Mouse (Mus musculus) olfactory bulb, adult 2 months (tissue): ENCODE results near the gene Tfpi. TPM values are rescaled to one million over a fixed set of nuclear protein-coding genes. Genes with fewer than 3 reads are reported as not detected.

Experiments used
- H3K27ac ChIP-seq: fragments of 200-500 bp; 2 replicates; pipeline ENCODE4 v1.5.1; 2012; ENCODE audit warnings: low read depth, low read length; ENCODE audit not compliant: insufficient read depth
- H3K4me1 ChIP-seq: fragments of 200-500 bp; 2 replicates; pipeline ENCODE4 v1.6.1; 2012; ENCODE audit warnings: low read length; ENCODE audit not compliant: control insufficient read depth, insufficient read depth
- H3K4me3 ChIP-seq: fragments of 200-500 bp; 2 replicates; pipeline ENCODE4 v1.5.1; 2012; ENCODE audit warnings: mild to moderate bottlenecking, low read depth, low read length, moderate library complexity; ENCODE audit not compliant: insufficient read depth
- CTCF ChIP-seq: fragments of 200-500 bp; IDR thresholded peaks from 2 replicates; pipeline ENCODE4 v1.5.1; 2012; ENCODE audit warnings: low read depth, mild to moderate bottlenecking, low read length, moderate library complexity; ENCODE audit not compliant: insufficient read depth
- POLR2A ChIP-seq: fragments of 200-500 bp; IDR thresholded peaks from 2 replicates; pipeline ENCODE4 v1.6.1; 2012; ENCODE audit warnings: mild to moderate bottlenecking, low read depth, low read length, moderate library complexity; ENCODE audit not compliant: insufficient read depth
- WGBS: fragments of 180-500 bp; shearing (Covaris S2); methylation state at CpG from one replicate; pipeline ENCODE4 v1.1.7; 2018; 5-methylcytosine and 5-hydroxymethylcytosine counted together
- polyA plus RNA-seq: library from polyadenylated mRNA; stranded (reverse); fragments of >200 nt; gene quantifications from 2 replicates; pipeline ENCODE4 v1.2.4, GENCODE M21; 2012; ENCODE audit warnings: low replicate concordance; ENCODE audit not compliant: missing spikeins, insufficient read depth, insufficient read length

The Tfpi gene
- polyA plus RNA-seq, 1 experiment, result not detected

DNA sequence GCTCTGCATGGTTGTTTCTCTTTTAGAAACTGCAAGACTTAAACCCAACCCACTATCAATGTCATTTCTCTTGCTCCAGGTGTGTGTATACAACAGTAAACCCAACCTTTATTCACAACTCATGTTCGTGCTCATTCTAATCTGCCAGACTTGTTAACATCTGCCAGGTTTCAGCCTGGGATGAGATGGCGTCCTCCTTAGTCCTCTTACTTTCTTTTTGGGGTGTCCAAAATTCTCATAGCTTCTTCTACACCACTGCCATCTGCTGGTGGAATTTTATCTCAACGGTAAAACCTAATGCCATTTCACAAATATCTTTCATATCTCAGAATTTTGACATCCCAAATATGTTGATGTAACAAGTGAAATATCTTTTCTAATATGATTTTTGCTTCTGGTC, 2.5 kb upstream of the Tfpi start:
- Histone ChIP-seq H3K4me3 (no peak overlapping the region), H3K27ac (no peak overlapping the region), H3K4me1 (no peaks in the 10 kb centered on the region)
- TF ChIP-seq POLR2A, result no peak
- TF ChIP-seq CTCF, result no peak
- WGBS, result 21% methylated on average over 3 of the region's 3 CpGs

DNA sequence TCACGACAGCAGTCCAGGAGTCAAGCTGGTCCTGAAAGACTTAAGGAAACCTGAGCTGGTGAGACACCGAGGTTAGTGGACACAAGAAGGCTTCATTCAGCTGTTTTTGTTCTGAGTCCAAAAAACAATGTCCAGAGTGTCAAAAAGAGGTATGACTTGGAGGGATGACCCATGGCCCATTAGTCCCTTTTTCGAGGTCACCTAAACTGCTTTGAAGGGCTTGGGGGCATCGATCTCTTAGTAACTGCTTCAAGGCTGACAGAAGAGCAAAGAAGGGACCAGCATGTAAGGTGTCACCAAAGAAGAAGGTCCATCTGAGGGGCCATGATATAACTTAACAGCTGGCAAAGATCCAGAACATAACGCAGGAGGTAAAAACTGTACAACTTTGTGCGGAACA, 1.2 kb upstream of the Tfpi start:
- Histone ChIP-seq H3K4me1 (no peaks in the 10 kb centered on the region), H3K27ac (no peak overlapping the region), H3K4me3 (no peak overlapping the region)
- no peak for TF ChIP-seq CTCF
- no peak for TF ChIP-seq POLR2A
- 92% methylated on average over 6 of the region's 6 CpGs for WGBS

- H3K4me1 ChIP-seq, result no peaks in the 10 kb centered on the region
- WGBS, result 52% methylated on average over 3 of the region's 3 CpGs
- no peak for TF ChIP-seq CTCF
- TF ChIP-seq POLR2A, result no peak
- no peak overlapping the region for H3K27ac ChIP-seq
- no peak overlapping the region for H3K4me3 ChIP-seq
Measured at GRCm38 (mm10) chr2:84476131-84476530, 444 bp downstream of the Tfpi start.

- 70% methylated on average over 1 of the region's 1 CpGs for WGBS
- no peak overlapping the region for H3K27ac ChIP-seq
- TF ChIP-seq CTCF (no peak), POLR2A (no peak)
Measured at GRCm38 (mm10) chr2:84475601-84476000, 974 bp downstream of the Tfpi start.

DNA sequence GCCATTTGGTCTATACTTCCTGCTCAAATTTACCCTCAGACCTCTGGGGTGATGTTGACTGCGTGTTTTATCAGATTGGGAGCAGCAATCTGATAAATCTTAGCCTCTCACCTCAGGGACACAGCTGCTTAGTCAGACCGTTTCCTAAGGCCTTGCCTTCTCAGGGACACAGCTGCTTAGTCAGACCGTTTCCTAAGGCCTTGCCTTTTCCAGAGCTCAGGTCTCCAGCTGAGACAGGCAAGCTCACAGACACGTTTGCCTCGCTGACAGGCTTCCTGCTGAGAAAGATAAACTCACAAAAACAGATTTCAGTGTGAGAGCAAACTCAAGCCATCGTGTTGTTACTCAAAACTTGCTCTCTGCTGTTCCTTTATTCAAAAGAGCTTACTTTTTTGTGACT, 1.9 kb downstream of the Tfpi start:
- TF ChIP-seq POLR2A, result no peak
- no peak for TF ChIP-seq CTCF
- H3K4me3 ChIP-seq, result no peak overlapping the region
- 34% methylated on average over 6 of the region's 6 CpGs for WGBS
- no peak overlapping the region for H3K27ac ChIP-seq
- H3K4me1 ChIP-seq, result no peaks in the 10 kb centered on the region

More at GRCm38 (mm10) chr2:84475601-84476000, 974 bp downstream of the Tfpi start:
- no peaks in the 10 kb centered on the region for H3K4me1 ChIP-seq
- no peak overlapping the region for H3K4me3 ChIP-seq

DNA sequence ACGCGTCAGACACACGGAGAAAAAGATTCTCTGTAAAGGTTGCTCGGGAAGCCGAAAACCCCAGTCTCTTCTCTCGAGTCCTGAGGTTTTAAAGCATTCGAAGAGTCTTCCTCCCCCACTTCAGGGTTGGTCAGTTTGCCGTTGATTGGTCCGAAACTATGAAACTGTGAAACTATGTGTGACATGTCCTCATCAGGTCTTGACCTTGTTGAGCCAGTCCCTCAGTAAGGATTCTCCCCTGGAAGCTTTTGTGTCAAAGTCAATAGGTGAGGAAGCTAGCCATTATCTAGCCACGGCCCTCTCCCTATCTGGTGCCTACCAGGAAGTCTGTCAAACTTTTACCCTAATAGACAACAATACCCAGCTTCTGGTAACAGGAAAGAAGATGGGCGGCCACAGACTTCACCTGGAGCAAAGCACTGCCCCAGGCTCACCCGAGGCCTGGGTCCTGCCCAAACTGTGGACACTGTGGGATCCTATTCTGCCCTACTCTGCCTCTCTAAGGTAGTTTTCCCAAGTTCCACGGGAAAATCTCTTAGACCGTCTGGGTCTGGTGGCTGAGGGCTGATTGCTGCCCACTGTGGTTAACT, 2.5 kb downstream of the Tfpi start:
- no peak overlapping the region for H3K27ac ChIP-seq
- 82% methylated on average over 14 of the region's 14 CpGs for WGBS
- no peak for TF ChIP-seq POLR2A
- no peak for TF ChIP-seq CTCF

DNA sequence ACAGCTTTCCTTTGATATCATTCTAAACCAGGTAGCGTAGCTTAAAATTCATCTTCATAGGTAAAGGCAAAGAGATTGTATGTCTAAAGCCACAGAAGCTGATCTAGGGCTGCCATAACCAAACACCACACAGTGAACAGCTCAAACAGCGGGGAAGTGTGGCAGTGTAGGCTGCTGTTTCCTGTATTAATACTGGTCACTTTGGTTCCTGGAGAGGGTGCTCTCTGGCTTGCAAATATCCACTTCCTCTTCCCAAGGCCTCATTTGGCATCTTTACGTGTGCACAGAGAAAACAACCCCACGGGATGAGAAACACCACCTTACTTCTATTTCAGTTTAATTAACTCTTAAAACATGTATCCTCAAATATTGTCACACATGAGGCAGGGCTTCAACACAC, 9.2 kb downstream of the Tfpi start:
- H3K27ac ChIP-seq, result no peak overlapping the region
- WGBS, result 90% methylated on average over 4 of the region's 4 CpGs
- TF ChIP-seq CTCF (no peak), POLR2A (no peak)
- H3K4me3 ChIP-seq, result no peak overlapping the region
- H3K4me1 ChIP-seq, result no peaks in the 10 kb centered on the region

More for the DNA sequence above, 2.5 kb downstream of the Tfpi start:
- H3K4me1 ChIP-seq, result no peaks in the 10 kb centered on the region
- H3K4me3 ChIP-seq, result no peak overlapping the region

GRCm38 (mm10) chr2:84464956-84465355, 11.6 kb downstream of the Tfpi start:
- Histone ChIP-seq H3K4me1 (no peaks in the 10 kb centered on the region), H3K27ac (no peak overlapping the region), H3K4me3 (no peak overlapping the region)
- no peak for TF ChIP-seq CTCF
- no peak for TF ChIP-seq POLR2A
- 58% methylated on average over 7 of the region's 7 CpGs for WGBS

- no peak overlapping the region for H3K27ac ChIP-seq
- H3K4me1 ChIP-seq, result no peaks in the 10 kb centered on the region
- 89% methylated on average over 3 of the region's 3 CpGs for WGBS
- no peak overlapping the region for H3K4me3 ChIP-seq
- TF ChIP-seq CTCF (no peak), POLR2A (no peak)
Measured at GRCm38 (mm10) chr2:84462411-84462810, 14.2 kb downstream of the Tfpi start.
